In the genomic region with DNA sequence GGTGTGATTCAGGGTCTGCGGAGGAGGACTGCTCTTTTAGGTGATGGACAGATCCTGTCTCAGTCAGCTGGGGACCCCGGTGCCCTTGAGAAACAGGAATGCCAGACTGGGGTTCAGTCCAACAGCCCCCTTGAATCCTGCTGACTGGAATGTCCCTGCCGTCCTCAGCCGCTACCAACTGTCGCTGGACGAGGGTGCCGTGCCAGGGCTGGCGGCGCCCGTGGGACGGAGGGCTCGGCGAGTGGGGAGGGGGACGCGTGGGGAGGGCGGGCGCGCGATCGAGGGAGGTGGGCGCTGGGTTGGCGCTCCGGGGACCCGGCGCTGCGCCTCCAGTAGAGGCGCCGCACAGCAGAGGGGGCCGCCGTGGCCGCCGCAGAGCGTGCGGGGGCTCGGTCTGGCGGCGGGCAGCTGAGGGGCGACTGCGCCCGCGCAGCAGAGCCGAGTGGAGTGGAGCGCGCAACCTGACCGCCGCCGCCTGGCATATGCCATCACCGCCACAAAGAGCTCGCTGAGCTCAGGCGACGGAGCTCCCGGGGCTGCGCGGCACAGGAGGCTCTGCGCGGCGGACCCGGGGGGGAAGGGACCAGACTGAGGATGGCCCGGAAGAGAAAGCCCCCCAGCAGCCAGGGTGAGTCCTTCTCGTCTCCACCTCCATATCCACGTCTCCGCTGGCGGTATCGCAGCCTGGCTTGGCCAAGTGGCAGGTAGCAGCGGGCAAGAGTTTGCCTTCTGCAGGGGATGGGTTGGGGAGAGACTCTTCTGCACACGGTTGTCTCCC, we compare ENCODE assay signal across 8 mouse cellular contexts. TPM values are rescaled to one million over a fixed set of nuclear protein-coding genes. Genes with fewer than 3 reads are reported as not detected.
DNase-seq lines count a peak whose midpoint lies in the region; ATAC-seq and TF ChIP-seq lines count a peak whose summit lies in the region.

A gene (plus strand): TSS at position 266 of the 778 bp plus-strand sequence.

- H3K9me3 ChIP-seq in midbrain, embryonic 16.5 days (replicated peaks; ENCODE audit: control insufficient read depth, low read length, poor library complexity, severe bottlenecking): no peaks in the 10 kb centered on the region

- DNase-seq in layer of hippocampus, adult 11-12 months (ENCODE audit: low spot score): peak; percentile 42
- no peak for DNase-seq in layer of hippocampus, adult 9-10 months (ENCODE audit: low spot score)
- DNase-seq in cerebellum, adult 9-11 months: peak; percentile 44
- peak; percentile 58 to 64 for DNase-seq in frontal cortex, postnatal 36 days (ENCODE audit: low spot score in 2 of 2)
- peak; percentile 51 to 65 for DNase-seq in left cerebral cortex, adult 2 months (ENCODE audit: extremely low spot score in 1 of 2, low spot score in 2 of 2)
- no peak for DNase-seq in spleen, adult 18-20 months

- no peaks in the 10 kb centered on the region for H3K36me3 ChIP-seq in midbrain, embryonic 16.5 days (ENCODE audit: control insufficient read depth, insufficient read depth, low read length)

- H3K4me2 ChIP-seq in midbrain, embryonic 16.5 days (ENCODE audit: low read length): peak within 1 kb of the TSS; percentile 93

- peaks cover 15% of the 10 kb centered on the region for H3K4me1 ChIP-seq in midbrain, embryonic 16.5 days (ENCODE audit: control insufficient read depth, insufficient read depth, low read length)

- H3K4me3 ChIP-seq in left cerebral cortex, adult 2 months: peak within 1 kb of the TSS; percentile 70
- H3K4me3 ChIP-seq in midbrain, embryonic 16.5 days (ENCODE audit: low read depth, low read length): peak within 1 kb of the TSS; percentile 70

- H3K27me3 ChIP-seq in midbrain, embryonic 16.5 days (ENCODE audit: control insufficient read depth, insufficient read depth, low read depth, low read length): no peaks in the 10 kb centered on the region

- under 1% methylated on average over 62 of the region's 66 CpGs for WGBS in midbrain, embryonic 16.5 days

- H3K27ac ChIP-seq in left cerebral cortex, adult 2 months: peak within 1 kb of the TSS; percentile 72
- peak within 1 kb of the TSS; percentile 78 for H3K27ac ChIP-seq in midbrain, embryonic 16.5 days (ENCODE audit: low read length)

- peak; percentile 93 for ATAC-seq in midbrain, embryonic 16.5 days
- ATAC-seq in erythroid progenitor cell, adult 5-6 weeks (replicated peaks; ENCODE audit: low FRiP score, poor library complexity, severe bottlenecking): no peak

- intact Hi-C loops in left cerebral cortex, adult 2 months (cut with DNase I): no loop called here

- H3K9ac ChIP-seq in midbrain, embryonic 16.5 days (ENCODE audit: low read depth, low read length): peak within 1 kb of the TSS; percentile 88

- no peak; the same call in 1 of the 2 replicates for TF ChIP-seq CTCF in left cerebral cortex, adult 2 months (IDR thresholded peaks at IDR 0.05)

RNA-seq across cellular contexts. Expression of the gene that starts here (rescaled TPM):
- 1 to 10 TPM; 9.0 to 9.3 TPM for total RNA-seq in left cerebral cortex, adult 2 months (2021)
- 9.3 and 10.8 TPM in 2 replicates for polyA plus RNA-seq in midbrain, embryonic 16.5 days (2015; fragmentation: Nextera tagmentation; extraction: Ambion mirVana)
- 1.4 TPM in 1 of 2 replicates, not detected in the other for total RNA-seq in erythroid progenitor cell, adult 5-6 weeks (2015; ENCODE audit: low replicate concordance)
- 0.13 TPM in 1 of 2 replicates, not detected in the other for total RNA-seq in erythroid progenitor cell, adult 5-6 weeks (2017; ENCODE audit: low replicate concordance)

Comparison
In these comparisons a context has a peak if more than half of its experiments do, and no peak if none do; other contexts are left out.
1. RNA of the gene that starts here (total RNA-seq): 9.0 to 9.3 TPM in left cerebral cortex, adult 2 months; 0.13 to 1.4 TPM in erythroid progenitor cell, adult 5-6 weeks; every median in the first group is over 4 times any median in the second.
2. DNase-seq: peak in layer of hippocampus, adult 11-12 months (single experiment), cerebellum, adult 9-11 months (single experiment), frontal cortex, postnatal 36 days (2 of 2) and left cerebral cortex, adult 2 months (2 of 2); none in layer of hippocampus, adult 9-10 months (single experiment) and spleen, adult 18-20 months (0 of 2).